Mouse (Mus musculus) cerebellum, postnatal 14 days (tissue): ENCODE data around the gene Gcnt1.

Source experiments
- DNase-seq, 2 experiments: peaks; one replicate each; pipeline ENCODE4 v3.0.0; 2021; ENCODE audit warnings: mixed read lengths in 2 of 2

The Gcnt1 gene

DNA sequence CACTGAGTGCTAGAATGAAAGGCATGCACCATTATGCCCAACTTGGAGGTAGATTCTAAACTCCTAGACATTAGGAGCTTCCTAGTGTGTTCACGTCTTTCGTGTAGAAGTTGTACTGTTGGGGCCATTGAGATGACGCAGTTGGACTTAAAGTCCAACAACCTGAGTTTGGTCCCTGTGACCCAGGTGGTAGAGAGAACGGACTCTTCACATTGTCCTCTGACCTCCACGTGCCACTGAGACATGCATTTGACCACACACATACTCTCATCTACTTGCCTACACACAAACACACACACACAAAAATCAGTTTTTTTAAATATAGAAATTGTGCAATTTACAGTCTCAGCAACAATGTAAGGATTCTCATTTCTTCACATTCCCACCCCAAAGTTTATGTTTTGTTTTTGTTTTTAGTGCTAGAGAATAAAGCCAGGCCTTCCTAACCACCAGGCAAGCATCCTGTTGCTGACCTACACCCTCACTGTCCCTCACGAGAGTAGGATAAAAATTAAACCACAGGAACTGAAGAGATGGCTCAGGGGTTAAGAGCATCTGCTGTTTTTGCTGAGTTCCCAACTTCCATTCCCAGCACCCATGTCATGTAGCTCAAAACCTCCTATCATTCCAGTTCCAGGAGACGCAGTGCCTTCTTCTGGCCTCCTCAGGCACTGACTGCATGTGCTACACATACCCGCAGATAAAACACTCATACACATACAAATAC, 6.1 kb downstream of the Gcnt1 start:
- no peak for DNase-seq

DNA sequence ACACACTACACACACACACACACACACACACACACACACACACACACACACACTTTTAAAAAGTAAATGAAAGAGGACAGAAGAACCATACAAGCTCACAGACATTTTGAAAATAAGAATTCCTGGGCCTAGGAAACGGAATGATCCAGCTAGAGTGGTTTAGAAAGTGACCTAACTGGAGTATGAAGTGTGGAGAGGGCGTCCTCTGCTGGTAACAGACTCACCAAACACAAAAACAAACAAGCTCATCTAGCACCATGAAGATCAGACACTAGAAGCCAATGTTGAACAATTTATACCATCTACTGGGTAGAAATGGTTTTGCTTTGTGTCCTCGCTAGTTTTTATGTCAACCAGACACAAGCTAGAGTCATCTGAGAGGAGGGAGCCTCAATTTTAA, 7.9 kb downstream of the Gcnt1 start:
- DNase-seq = peak; percentile 66 to 75

DNA sequence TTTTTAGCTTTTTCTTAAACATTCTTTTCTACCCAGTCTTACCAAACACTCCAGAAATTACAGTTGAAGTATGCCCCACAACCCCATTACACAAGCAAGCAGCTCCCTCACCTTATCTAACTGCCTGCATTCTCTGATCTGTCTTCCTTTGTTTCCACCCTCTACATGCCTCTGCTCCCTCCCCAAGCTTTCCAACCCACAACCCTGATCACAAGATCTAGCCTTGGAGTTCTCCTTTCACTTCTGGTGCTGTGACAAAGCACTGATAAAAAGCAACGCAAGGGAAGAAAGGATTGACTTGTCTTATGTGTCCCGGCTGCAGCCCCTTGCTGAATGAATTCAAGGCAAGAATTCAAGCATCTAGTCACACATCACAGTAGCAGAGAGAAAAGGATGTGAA, 11.5 kb downstream of the Gcnt1 start:
- no peak for DNase-seq

DNA sequence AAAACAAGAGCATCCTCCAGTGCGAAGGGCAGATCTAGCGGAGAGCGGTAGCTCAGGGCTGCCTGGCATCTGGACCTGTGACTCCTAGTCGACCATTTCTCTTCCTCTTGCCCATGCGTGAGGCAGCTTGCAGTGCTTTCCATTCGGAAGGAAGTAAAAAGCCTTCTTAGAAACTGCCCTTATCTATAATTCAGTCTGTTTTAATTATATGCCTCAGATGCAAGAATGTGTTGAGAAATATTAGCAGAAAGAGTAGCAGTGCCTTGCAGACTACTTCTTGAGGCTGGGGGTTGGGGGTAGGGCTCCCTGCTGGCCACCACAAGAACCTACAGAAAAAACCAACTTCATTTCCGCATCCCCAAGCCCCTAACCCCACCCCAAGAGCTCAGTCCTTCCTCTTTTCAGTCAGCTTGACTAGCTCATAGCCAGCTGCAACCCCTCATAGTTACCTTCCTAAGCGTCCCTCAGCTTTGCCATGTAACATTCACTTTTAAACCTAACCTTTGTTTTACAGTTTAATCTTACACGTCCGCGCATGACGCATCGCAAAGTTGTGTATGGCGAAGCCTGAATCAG, 13.2 kb downstream of the Gcnt1 start:
- DNase-seq = no peak

GRCm38 (mm10) chr19:17357391-17357790, 15.3 kb downstream of the Gcnt1 start:
- no peak for DNase-seq

DNA sequence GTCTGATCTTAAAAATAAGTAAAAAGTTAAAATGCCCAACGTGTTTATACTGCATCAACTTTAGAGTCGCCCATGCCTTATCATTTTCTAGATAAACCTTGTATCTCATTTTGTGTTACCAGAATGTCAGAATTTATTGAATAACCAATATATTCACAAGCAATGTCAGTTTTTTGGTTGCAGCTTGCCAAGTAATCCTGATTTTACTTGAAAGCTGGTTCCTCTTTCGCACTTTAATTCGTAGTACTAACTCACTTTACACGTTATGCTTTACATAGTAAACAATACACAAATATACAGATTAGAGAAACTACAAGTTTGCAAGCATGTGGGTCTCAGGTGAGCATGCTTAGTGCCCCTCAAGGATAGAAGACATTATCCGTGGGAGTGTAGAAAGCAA, 15.7 kb downstream of the Gcnt1 start:
- DNase-seq = no peak

GRCm38 (mm10) chr19:17355950-17356867, 16.4 kb downstream of the Gcnt1 start:
- DNase-seq = peak; percentile 55 to 78

- peak in 1 of 2 experiments; percentile 37 for DNase-seq
Observed at GRCm38 (mm10) chr19:17355361-17355760, 17.3 kb downstream of the Gcnt1 start.

DNA sequence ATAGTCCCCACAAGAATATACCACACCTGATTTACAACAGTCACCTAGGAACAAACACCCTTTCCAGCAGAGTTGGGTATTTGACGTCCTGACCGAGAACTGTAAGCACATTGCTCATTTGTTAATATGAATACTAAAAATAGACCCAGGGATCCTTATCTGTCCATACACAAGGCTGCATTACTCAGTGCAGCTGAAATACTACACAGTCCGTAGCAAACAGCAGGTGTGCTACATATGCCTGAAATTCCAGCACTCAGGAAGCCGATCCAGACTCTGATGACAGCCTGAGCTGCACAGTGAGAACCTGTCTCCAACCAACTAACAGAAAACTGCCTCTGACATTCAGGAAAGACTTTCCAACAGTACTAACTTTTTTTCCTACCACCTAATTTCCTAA, 17.8 kb downstream of the Gcnt1 start:
- DNase-seq = peak in 1 of 2 experiments; percentile 27

- DNase-seq = no peak
Observed at GRCm38 (mm10) chr19:17354362-17354761, 18.3 kb downstream of the Gcnt1 start.

- no peak for DNase-seq
Observed at GRCm38 (mm10) chr19:17353727-17354126, 18.9 kb downstream of the Gcnt1 start.

- DNase-seq = no peak
Observed at GRCm38 (mm10) chr19:17347852-17348251, 24.8 kb downstream of the Gcnt1 start.

GRCm38 (mm10) chr19:17346716-17347474, 25.7 kb downstream of the Gcnt1 start:
- no peak for DNase-seq

DNA sequence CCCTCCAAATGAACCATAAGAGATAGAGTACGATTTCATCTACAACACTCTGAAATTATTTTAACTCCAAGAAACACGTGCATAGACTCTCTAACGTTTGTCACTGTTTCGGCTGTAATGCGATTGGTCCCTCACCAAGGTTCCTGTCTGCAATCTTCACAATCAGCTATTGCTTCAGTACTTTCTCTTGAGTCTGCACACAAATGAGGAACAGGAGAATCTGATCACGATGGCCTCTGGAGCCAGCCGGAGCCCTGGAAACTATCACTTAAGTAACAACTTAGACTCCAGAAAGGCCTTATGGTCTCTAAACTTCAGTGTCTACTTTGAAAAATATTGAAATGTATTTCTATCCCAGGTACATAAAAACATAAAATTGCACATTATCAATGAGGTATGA, 27.8 kb downstream of the Gcnt1 start:
- DNase-seq = no peak

GRCm38 (mm10) chr19:17339563-17339962, 33.1 kb downstream of the Gcnt1 start:
- DNase-seq = no peak

DNA sequence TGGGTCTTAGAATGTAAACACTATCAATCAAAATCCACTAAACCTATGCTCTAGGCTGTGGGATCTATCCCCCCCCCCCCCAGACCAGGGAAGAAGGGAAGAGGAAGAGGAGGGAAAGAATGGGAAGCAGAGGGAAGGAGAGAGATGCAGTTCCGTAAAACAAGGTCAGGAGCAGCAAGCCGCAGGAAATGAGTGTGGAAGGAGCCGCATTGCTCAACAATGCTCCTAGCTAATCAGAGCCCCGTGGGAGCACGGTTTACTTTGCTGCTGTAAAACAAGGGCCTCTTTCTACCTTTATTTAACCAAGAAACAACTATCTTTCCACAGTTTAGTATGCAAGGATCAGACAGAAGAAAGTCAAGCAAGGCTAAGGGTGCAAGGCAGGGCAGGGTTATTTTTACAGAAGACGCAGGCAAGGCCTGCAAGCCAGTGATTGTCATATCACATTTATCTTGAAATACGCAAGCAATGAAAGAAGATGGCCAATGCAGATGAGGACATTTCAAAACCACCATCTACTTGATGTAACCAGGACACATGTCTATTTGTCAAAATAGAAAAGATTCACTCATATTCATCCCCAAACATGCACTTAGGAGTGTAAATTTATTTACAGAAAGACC, 35.5 kb downstream of the Gcnt1 start:
- no peak for DNase-seq

- no peak for DNase-seq
Observed at GRCm38 (mm10) chr19:17336646-17337045, 36.0 kb downstream of the Gcnt1 start.

- no peak for DNase-seq
Observed at GRCm38 (mm10) chr19:17334644-17335333, 37.9 kb downstream of the Gcnt1 start.

GRCm38 (mm10) chr19:17333043-17333442, 39.6 kb downstream of the Gcnt1 start:
- peak; percentile 24 to 52 for DNase-seq

- DNase-seq = no peak
Observed at GRCm38 (mm10) chr19:17328916-17329315, 43.7 kb downstream of the Gcnt1 start.

GRCm38 (mm10) chr19:17327881-17328404, 44.7 kb downstream of the Gcnt1 start:
- peak; percentile 36 to 55 for DNase-seq
